Mouse (Mus musculus) spleen, embryonic (tissue): ENCODE measurements around the gene Ubap1.

ENCODE experiments used
- CTCF ChIA-PET: fragments of 350-600 bp; sonication (Branson Sonifier 250); formaldehyde crosslinking; loops from one replicate; lab custom pipeline; 2022; lab: Charles Lee

Gene Ubap1

DNA sequence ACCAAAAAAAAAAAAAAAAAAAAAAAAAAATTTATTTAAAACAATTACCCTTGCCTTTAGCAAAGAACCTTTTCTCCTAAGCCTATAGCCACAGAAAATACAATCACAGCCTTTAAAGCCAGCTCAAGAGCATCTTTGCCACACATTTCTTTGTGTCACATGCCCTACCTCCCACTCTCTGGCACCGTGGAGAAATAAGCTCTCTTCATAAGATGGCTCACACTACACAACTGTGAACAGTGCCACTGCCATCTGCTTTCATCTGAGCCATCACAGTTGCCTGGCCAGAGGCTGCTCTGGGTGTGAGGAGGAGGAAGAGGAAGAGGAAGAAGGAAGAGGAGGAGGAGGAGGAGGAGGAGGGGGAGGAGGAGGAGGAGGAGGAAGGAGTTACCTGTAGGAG lies 60.5 kb downstream of the Ubap1 start:
- CTCF ChIA-PET = no interaction called here

DNA sequence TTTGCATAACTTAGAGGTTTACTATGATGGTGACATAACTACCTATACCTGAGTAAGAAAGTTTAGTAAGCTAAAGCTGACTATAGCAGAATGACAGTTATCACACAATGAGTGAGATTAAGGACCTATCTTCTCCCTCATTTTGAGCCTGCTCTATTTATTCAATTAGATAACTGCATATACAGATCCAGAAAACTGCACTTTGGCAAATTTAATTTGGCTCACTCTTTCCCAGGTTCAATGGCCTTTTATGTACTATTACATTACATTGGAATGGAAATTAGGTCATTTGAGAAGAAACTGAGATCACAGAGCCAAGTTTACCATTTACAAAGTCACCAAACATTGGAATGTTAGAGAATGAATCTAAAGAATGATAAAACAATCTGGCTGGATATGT lies 68.2 kb downstream of the Ubap1 start:
- CTCF ChIA-PET = no interaction called here

DNA sequence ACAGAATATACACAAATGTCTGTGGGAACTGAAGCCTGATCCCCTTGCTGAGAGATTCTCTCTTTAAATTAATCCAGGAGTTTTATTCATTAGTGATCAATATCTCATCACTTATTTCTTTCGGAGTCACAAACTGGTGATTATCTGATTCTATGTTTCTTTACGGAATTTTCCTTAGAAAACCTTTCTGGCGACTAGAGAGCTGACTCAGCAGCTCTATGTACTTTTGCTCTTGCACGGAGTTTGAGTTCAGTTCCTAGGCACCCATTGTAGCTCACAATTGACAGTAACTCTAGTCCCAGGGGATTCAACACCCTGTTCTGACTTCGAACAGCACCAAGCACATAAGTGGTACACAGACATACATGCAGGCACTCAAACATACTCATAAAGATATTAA lies 90.1 kb downstream of the Ubap1 start:
- CTCF ChIA-PET = no interaction called here
